Mouse (Mus musculus) olfactory bulb, adult 2 months (tissue): ENCODE measurements around the gene Spata13.

Experiments used
- CTCF ChIP-seq: fragments of 200-500 bp; IDR thresholded peaks from 2 replicates; pipeline ENCODE4 v1.5.1; 2012; ENCODE audit warnings: low read depth, mild to moderate bottlenecking, low read length, moderate library complexity; ENCODE audit not compliant: insufficient read depth
- POLR2A ChIP-seq: fragments of 200-500 bp; IDR thresholded peaks from 2 replicates; pipeline ENCODE4 v1.6.1; 2012; ENCODE audit warnings: mild to moderate bottlenecking, low read depth, low read length, moderate library complexity; ENCODE audit not compliant: insufficient read depth

GRCm38 (mm10) chr14:60671504-60671903 lies 37.7 kb downstream of the Spata13 start:
- TF ChIP-seq CTCF (no peak), POLR2A (no peak)
